Mouse (Mus musculus) spleen, adult 12 weeks (tissue): ENCODE results near the gene Col5a1.

Source experiments
- DNase-seq: peaks from one replicate; pipeline ENCODE4 v3.0.0; 2022; ENCODE audit warnings: low spot score

Col5a1 gene

GRCm38 (mm10) chr2:27973840-27974239 lies 87.6 kb downstream of the Col5a1 start:
- DNase-seq: peak; percentile 46

GRCm38 (mm10) chr2:27975786-27976185 lies 89.6 kb downstream of the Col5a1 start:
- DNase-seq: no peak

- no peak for DNase-seq
Observed at GRCm38 (mm10) chr2:27976512-27976911, 90.3 kb downstream of the Col5a1 start.

- DNase-seq: no peak
Observed at GRCm38 (mm10) chr2:27981066-27981465, 94.8 kb downstream of the Col5a1 start.

GRCm38 (mm10) chr2:27981621-27982535 lies 95.7 kb downstream of the Col5a1 start:
- peak; percentile 41 for DNase-seq

- DNase-seq: no peak
Observed at GRCm38 (mm10) chr2:27983093-27983492, 96.9 kb downstream of the Col5a1 start.

GRCm38 (mm10) chr2:27983884-27984283 lies 97.7 kb downstream of the Col5a1 start:
- DNase-seq: peak; percentile 50

GRCm38 (mm10) chr2:27986751-27987150 lies 100.5 kb downstream of the Col5a1 start:
- no peak for DNase-seq

- DNase-seq: no peak
Observed at GRCm38 (mm10) chr2:27990430-27991211, 104.4 kb downstream of the Col5a1 start.

GRCm38 (mm10) chr2:27993416-27993815 lies 107.2 kb downstream of the Col5a1 start:
- no peak for DNase-seq

GRCm38 (mm10) chr2:27999996-28000583 lies 113.9 kb downstream of the Col5a1 start:
- DNase-seq: no peak

- no peak for DNase-seq
Observed at GRCm38 (mm10) chr2:28000660-28001059, 114.4 kb downstream of the Col5a1 start.

GRCm38 (mm10) chr2:28001206-28001605 lies 115.0 kb downstream of the Col5a1 start:
- no peak for DNase-seq

GRCm38 (mm10) chr2:28005187-28005586 lies 119.0 kb downstream of the Col5a1 start:
- peak; percentile 43 for DNase-seq

- DNase-seq: no peak
Observed at GRCm38 (mm10) chr2:28008261-28008660, 122.0 kb downstream of the Col5a1 start.

GRCm38 (mm10) chr2:28012367-28012766 lies 126.1 kb downstream of the Col5a1 start:
- DNase-seq: no peak

GRCm38 (mm10) chr2:28014778-28015177 lies 128.6 kb downstream of the Col5a1 start:
- DNase-seq: no peak

GRCm38 (mm10) chr2:28024416-28024815 lies 138.2 kb downstream of the Col5a1 start:
- no peak for DNase-seq

GRCm38 (mm10) chr2:28025776-28026175 lies 139.6 kb downstream of the Col5a1 start:
- DNase-seq: no peak

GRCm38 (mm10) chr2:28031860-28032259 lies 145.6 kb downstream of the Col5a1 start:
- peak; percentile 51 for DNase-seq

GRCm38 (mm10) chr2:28032469-28032868 lies 146.2 kb downstream of the Col5a1 start:
- peak; percentile 63 for DNase-seq

- no peak for DNase-seq
Observed at GRCm38 (mm10) chr2:28034011-28034710, 147.9 kb downstream of the Col5a1 start.
